Mouse (Mus musculus) stomach, postnatal 0 days (tissue): Measurements from ENCODE around the gene Repin1.

ENCODE experiments used
- CTCF ChIP-seq: IDR thresholded peaks from 2 replicates; pipeline ENCODE4 v1.5.1; 2016; ENCODE audit warnings: antibody characterized with exemption, low read depth, mild to moderate bottlenecking, moderate library complexity
- EP300 ChIP-seq: optimal IDR thresholded peaks from 2 replicates; pipeline ENCODE3; 2016; ENCODE audit warnings: antibody characterized with exemption

GRCm38 (mm10) chr6:48600594-48600993 is 6.9 kb downstream of the Repin1 start:
- TF ChIP-seq CTCF: no peak
- no peak for TF ChIP-seq EP300
